Mouse (Mus musculus): ENCODE data around the gene Fbln2. TPM values are rescaled to one million over a fixed set of nuclear protein-coding genes. Genes with fewer than 3 reads are reported as not detected.

The Fbln2 gene
- polyA plus RNA-seq, 1 experiment from 2014 or later, result 0.30 TPM

- WGBS (ENCODE audit: missing documents), result 64% methylated on average over 4 of the region's 4 CpGs
- Histone ChIP-seq H3K4me3 (ENCODE audit: inconsistent target) (no peak overlapping the region), H3K36me3 (ENCODE audit: inconsistent target) (no peaks in the 10 kb centered on the region), H3K27ac (no peak overlapping the region), H3K79me2 (ENCODE audit: inconsistent target) (no peaks in the 10 kb centered on the region)
Observed at GRCm38 (mm10) chr6:91228980-91229379, 16.7 kb downstream of the Fbln2 start.

GRCm38 (mm10) chr6:91231000-91231399 is 18.7 kb downstream of the Fbln2 start:
- no peaks in the 10 kb centered on the region for H3K36me3 ChIP-seq (ENCODE audit: inconsistent target)
- WGBS (ENCODE audit: missing documents), result 90% methylated on average over 5 of the region's 5 CpGs
- no peak overlapping the region for H3K27ac ChIP-seq
- H3K79me2 ChIP-seq (ENCODE audit: inconsistent target), result no peaks in the 10 kb centered on the region
- H3K4me3 ChIP-seq (ENCODE audit: inconsistent target), result no peak overlapping the region

- Histone ChIP-seq H3K79me2 (ENCODE audit: inconsistent target) (no peaks in the 10 kb centered on the region), H3K4me3 (ENCODE audit: inconsistent target) (no peak overlapping the region), H3K36me3 (ENCODE audit: inconsistent target) (no peaks in the 10 kb centered on the region), H3K27ac (no peak overlapping the region)
- WGBS (ENCODE audit: missing documents), result 83% methylated on average over 4 of the region's 4 CpGs
Observed at GRCm38 (mm10) chr6:91231523-91231922, 19.3 kb downstream of the Fbln2 start.

- no peak overlapping the region for H3K27ac ChIP-seq
- no peak overlapping the region for H3K4me3 ChIP-seq (ENCODE audit: inconsistent target)
- 89% methylated on average over 12 of the region's 12 CpGs for WGBS (ENCODE audit: missing documents)
- H3K79me2 ChIP-seq (ENCODE audit: inconsistent target), result no peaks in the 10 kb centered on the region
- no peaks in the 10 kb centered on the region for H3K36me3 ChIP-seq (ENCODE audit: inconsistent target)
Observed at GRCm38 (mm10) chr6:91233011-91233410, 20.8 kb downstream of the Fbln2 start.

GRCm38 (mm10) chr6:91233424-91234015 is 21.3 kb downstream of the Fbln2 start:
- WGBS (ENCODE audit: missing documents), result 79% methylated on average over 10 of the region's 10 CpGs
- Histone ChIP-seq H3K79me2 (ENCODE audit: inconsistent target) (no peaks in the 10 kb centered on the region), H3K36me3 (ENCODE audit: inconsistent target) (no peaks in the 10 kb centered on the region), H3K4me3 (ENCODE audit: inconsistent target) (no peak overlapping the region), H3K27ac (no peak overlapping the region)

- H3K27ac ChIP-seq, result no peak overlapping the region
- WGBS (ENCODE audit: missing documents), result 81% methylated on average over 11 of the region's 11 CpGs
- no peak overlapping the region for H3K4me3 ChIP-seq (ENCODE audit: inconsistent target)
- H3K36me3 ChIP-seq (ENCODE audit: inconsistent target), result no peaks in the 10 kb centered on the region
- H3K79me2 ChIP-seq (ENCODE audit: inconsistent target), result no peaks in the 10 kb centered on the region
Observed at GRCm38 (mm10) chr6:91236006-91236405, 23.8 kb downstream of the Fbln2 start.

GRCm38 (mm10) chr6:91236429-91236828 is 24.2 kb downstream of the Fbln2 start:
- Histone ChIP-seq H3K27ac (no peak overlapping the region), H3K4me3 (ENCODE audit: inconsistent target) (no peak overlapping the region), H3K36me3 (ENCODE audit: inconsistent target) (no peaks in the 10 kb centered on the region), H3K79me2 (ENCODE audit: inconsistent target) (no peaks in the 10 kb centered on the region)
- WGBS (ENCODE audit: missing documents), result 76% methylated on average over 4 of the region's 6 CpGs

GRCm38 (mm10) chr6:91237273-91237672 is 25.0 kb downstream of the Fbln2 start:
- WGBS (ENCODE audit: missing documents), result 0% methylated on average over 2 of the region's 2 CpGs
- no peak overlapping the region for H3K4me3 ChIP-seq (ENCODE audit: inconsistent target)
- H3K79me2 ChIP-seq (ENCODE audit: inconsistent target), result no peaks in the 10 kb centered on the region
- H3K27ac ChIP-seq, result no peak overlapping the region
- no peaks in the 10 kb centered on the region for H3K36me3 ChIP-seq (ENCODE audit: inconsistent target)

- H3K79me2 ChIP-seq (ENCODE audit: inconsistent target), result no peaks in the 10 kb centered on the region
- H3K4me3 ChIP-seq (ENCODE audit: inconsistent target), result no peak overlapping the region
- no peaks in the 10 kb centered on the region for H3K36me3 ChIP-seq (ENCODE audit: inconsistent target)
- WGBS (ENCODE audit: missing documents), result 86% methylated on average over 2 of the region's 2 CpGs
- no peak overlapping the region for H3K27ac ChIP-seq
Observed at GRCm38 (mm10) chr6:91240537-91240936, 28.3 kb downstream of the Fbln2 start.

GRCm38 (mm10) chr6:91240964-91241363 is 28.7 kb downstream of the Fbln2 start:
- H3K4me3 ChIP-seq (ENCODE audit: inconsistent target), result no peak overlapping the region
- H3K27ac ChIP-seq, result no peak overlapping the region
- H3K36me3 ChIP-seq (ENCODE audit: inconsistent target), result no peaks in the 10 kb centered on the region
- H3K79me2 ChIP-seq (ENCODE audit: inconsistent target), result no peaks in the 10 kb centered on the region

GRCm38 (mm10) chr6:91243395-91243794 is 31.1 kb downstream of the Fbln2 start:
- Histone ChIP-seq H3K36me3 (ENCODE audit: inconsistent target) (no peaks in the 10 kb centered on the region), H3K79me2 (ENCODE audit: inconsistent target) (no peaks in the 10 kb centered on the region), H3K27ac (no peak overlapping the region), H3K4me3 (ENCODE audit: inconsistent target) (no peak overlapping the region)
- WGBS (ENCODE audit: missing documents), result 84% methylated on average over 6 of the region's 6 CpGs

GRCm38 (mm10) chr6:91244331-91244730 is 32.1 kb downstream of the Fbln2 start:
- Histone ChIP-seq H3K27ac (no peak overlapping the region), H3K79me2 (ENCODE audit: inconsistent target) (no peaks in the 10 kb centered on the region), H3K36me3 (ENCODE audit: inconsistent target) (no peaks in the 10 kb centered on the region), H3K4me3 (ENCODE audit: inconsistent target) (no peak overlapping the region)
- 81% methylated on average over 5 of the region's 8 CpGs for WGBS (ENCODE audit: missing documents)

GRCm38 (mm10) chr6:91245331-91245730 is 33.1 kb downstream of the Fbln2 start:
- H3K36me3 ChIP-seq (ENCODE audit: inconsistent target), result no peaks in the 10 kb centered on the region
- 54% methylated on average over 6 of the region's 6 CpGs for WGBS (ENCODE audit: missing documents)

GRCm38 (mm10) chr6:91247343-91247742 is 35.1 kb downstream of the Fbln2 start:
- 42% methylated on average over 1 of the region's 1 CpGs for WGBS (ENCODE audit: missing documents)
- Histone ChIP-seq H3K4me3 (ENCODE audit: inconsistent target) (no peak overlapping the region), H3K36me3 (ENCODE audit: inconsistent target) (no peaks in the 10 kb centered on the region), H3K27ac (no peak overlapping the region), H3K79me2 (ENCODE audit: inconsistent target) (no peaks in the 10 kb centered on the region)

More at GRCm38 (mm10) chr6:91245331-91245730, 33.1 kb downstream of the Fbln2 start:
- Histone ChIP-seq H3K27ac (no peak overlapping the region), H3K79me2 (ENCODE audit: inconsistent target) (no peaks in the 10 kb centered on the region), H3K4me3 (ENCODE audit: inconsistent target) (no peak overlapping the region)

GRCm38 (mm10) chr6:91248627-91249026 is 36.4 kb downstream of the Fbln2 start:
- Histone ChIP-seq H3K27ac (no peak overlapping the region), H3K79me2 (ENCODE audit: inconsistent target) (no peaks in the 10 kb centered on the region), H3K36me3 (ENCODE audit: inconsistent target) (no peaks in the 10 kb centered on the region), H3K4me3 (ENCODE audit: inconsistent target) (no peak overlapping the region)
- WGBS (ENCODE audit: missing documents), result 64% methylated on average over 4 of the region's 4 CpGs

- H3K4me3 ChIP-seq (ENCODE audit: inconsistent target), result no peak overlapping the region
- H3K36me3 ChIP-seq (ENCODE audit: inconsistent target), result no peaks in the 10 kb centered on the region
- H3K79me2 ChIP-seq (ENCODE audit: inconsistent target), result no peaks in the 10 kb centered on the region
- H3K27ac ChIP-seq, result no peak overlapping the region
- WGBS (ENCODE audit: missing documents), result 92% methylated on average over 1 of the region's 1 CpGs
Observed at GRCm38 (mm10) chr6:91249797-91250196, 37.5 kb downstream of the Fbln2 start.
